Mouse (Mus musculus): ENCODE data around the gene Hist1h2bc. TPM values are rescaled to one million over a fixed set of nuclear protein-coding genes. Genes with fewer than 3 reads are reported as not detected.

The Hist1h2bc gene
- 37.3 TPM for polyA plus RNA-seq (2015; fragmentation: Illumina TruSeq; extraction: RNeasy Lipid Tissue Mini Kit (QIAGEN cat#74804); ENCODE audit: insufficient read depth, low read depth, low replicate concordance)

DNA sequence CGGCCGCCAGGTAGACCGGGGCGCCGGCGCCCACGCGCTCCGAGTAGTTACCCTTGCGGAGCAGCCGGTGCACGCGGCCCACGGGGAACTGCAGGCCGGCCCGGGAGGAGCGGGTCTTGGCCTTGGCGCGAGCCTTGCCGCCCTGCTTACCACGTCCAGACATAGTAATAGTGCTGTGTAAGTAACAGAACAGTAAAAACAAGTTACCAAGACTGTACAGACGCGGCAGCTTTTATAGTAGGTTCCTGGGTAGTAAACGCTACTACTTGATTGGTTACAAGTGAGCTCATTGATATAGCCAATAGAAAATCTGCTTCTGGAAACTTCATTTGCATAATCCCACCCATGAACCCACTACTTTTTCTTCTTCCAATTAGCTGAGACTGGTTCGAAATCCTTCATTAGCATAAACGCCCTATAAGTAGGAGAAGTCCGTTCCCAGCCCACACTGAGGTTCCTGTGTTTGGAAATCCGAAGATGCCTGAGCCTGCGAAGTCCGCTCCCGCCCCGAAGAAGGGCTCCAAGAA, at the start of gene Hist1h2bc, which contains the start of gene Hist1h2ac:
TSS of gene Hist1h2bc (plus strand) at position 445 of the 527 bp plus-strand sequence.
TSS of gene Hist1h2ac (minus strand) at position 194 of the 527 bp plus-strand sequence.

GRCm38 (mm10) chr13:23695514-23695913, 11.5 kb downstream of the Hist1h2bc start, which contains the start of gene Hist1h1t:
Gene Hist1h1t, plus strand, starts transcription at chr13:23695814.

DNA sequence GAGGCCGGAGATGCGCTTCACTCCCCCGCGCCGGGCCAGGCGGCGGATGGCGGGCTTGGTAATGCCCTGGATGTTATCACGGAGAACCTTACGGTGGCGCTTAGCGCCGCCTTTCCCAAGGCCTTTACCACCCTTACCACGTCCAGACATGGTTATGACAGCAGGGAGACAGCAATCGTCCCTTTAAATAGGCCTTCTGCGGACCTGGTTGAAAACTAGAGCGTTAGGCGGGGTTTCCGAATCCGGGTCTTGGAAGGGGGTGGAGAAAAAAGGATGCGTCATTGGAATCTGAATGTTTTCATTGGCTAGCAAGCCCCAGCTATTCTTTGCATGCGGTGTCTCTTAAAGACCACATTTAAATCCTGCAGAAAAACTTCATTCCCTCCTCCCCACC, 14.3 kb downstream of the Hist1h2bc start, which contains the start of gene Hist1h4c:
TSS of gene Hist1h4c (minus strand) at position 155 of the 394 bp plus-strand sequence.

DNA sequence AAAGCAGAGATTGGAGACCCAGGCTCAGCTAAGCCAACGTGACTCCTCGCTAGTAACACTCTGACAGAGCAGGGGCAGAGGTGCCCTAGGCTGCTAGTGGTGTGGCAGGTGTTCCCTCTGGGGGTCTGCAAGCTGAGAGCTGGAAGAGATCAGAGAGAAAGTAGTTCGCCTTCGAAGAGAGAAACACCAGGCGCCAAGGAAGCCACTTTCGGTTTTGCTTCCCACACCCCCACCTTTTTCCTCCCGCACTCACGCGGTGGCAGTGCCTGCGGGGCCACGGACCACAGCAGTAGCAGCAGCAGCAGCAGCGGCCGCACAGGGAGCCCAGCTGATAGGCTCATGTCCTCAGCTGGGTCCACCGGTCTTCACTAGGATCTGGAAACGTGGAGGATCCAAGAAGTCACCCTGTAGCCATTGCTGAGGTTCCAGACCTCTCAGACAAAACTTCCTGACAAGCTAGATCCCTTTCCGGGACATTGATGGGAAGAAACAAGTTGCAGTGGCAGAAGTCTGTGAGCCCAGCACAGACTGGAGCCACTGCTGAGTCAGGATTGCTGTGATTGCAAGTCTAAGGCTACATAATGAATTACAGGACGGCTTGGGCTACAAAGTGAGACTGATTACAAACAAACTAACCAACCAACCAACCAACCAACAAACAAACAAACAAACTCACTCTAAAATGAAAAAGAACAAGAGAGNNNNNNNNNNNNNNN, 26.5 kb downstream of the Hist1h2bc start, which contains the start of gene Hfe:
TSS of gene Hfe (minus strand) at position 481 of the 716 bp plus-strand sequence.

DNA sequence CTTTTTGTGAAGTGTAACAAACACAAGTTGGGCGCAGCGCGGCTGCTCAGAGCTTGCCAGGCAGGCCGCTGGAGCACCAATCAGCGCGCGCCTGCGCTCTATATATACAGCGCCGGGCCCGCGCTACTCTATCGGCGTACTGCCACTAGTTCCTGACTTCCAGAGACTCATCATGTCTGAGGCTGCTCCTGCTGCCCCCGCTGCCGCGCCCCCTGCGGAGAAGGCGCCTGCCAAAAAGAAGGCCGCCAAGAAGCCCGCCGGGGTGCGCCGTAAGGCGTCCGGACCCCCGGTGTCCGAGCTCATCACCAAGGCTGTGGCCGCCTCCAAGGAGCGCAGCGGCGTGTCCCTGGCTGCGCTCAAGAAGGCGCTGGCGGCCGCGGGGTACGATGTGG, 54.7 kb downstream of the Hist1h2bc start, which contains the start of gene Hist1h1c:
TSS of gene Hist1h1c (plus strand) at position 132 of the 392 bp plus-strand sequence.

Other genes with a start within 250 kb of the Hist1h2bc start
- not detected for gene Btn1a1, start 218.3 kb upstream of the Hist1h2bc start, polyA plus RNA-seq (2015; fragmentation: Illumina TruSeq; extraction: RNeasy Lipid Tissue Mini Kit (QIAGEN cat#74804); ENCODE audit: insufficient read depth, low read depth, low replicate concordance)
- not detected for gene Btn2a2, start 195.3 kb upstream of the Hist1h2bc start, polyA plus RNA-seq (2015; fragmentation: Illumina TruSeq; extraction: RNeasy Lipid Tissue Mini Kit (QIAGEN cat#74804); ENCODE audit: insufficient read depth, low read depth, low replicate concordance)
- gene Hist1h4h, start 153.1 kb upstream of the Hist1h2bc start, polyA plus RNA-seq (2015; fragmentation: Illumina TruSeq; extraction: RNeasy Lipid Tissue Mini Kit (QIAGEN cat#74804); ENCODE audit: insufficient read depth, low read depth, low replicate concordance), result 9.1 TPM
- gene Hist1h2af, start 150.3 kb upstream of the Hist1h2bc start, polyA plus RNA-seq (2015; fragmentation: Illumina TruSeq; extraction: RNeasy Lipid Tissue Mini Kit (QIAGEN cat#74804); ENCODE audit: insufficient read depth, low read depth, low replicate concordance), result not detected
- not detected for gene Hist1h3g, start 148.8 kb upstream of the Hist1h2bc start, polyA plus RNA-seq (2015; fragmentation: Illumina TruSeq; extraction: RNeasy Lipid Tissue Mini Kit (QIAGEN cat#74804); ENCODE audit: insufficient read depth, low read depth, low replicate concordance)
- gene Hist1h2bh, start 140.8 kb upstream of the Hist1h2bc start, polyA plus RNA-seq (2015; fragmentation: Illumina TruSeq; extraction: RNeasy Lipid Tissue Mini Kit (QIAGEN cat#74804); ENCODE audit: insufficient read depth, low read depth, low replicate concordance), result not detected
- gene Hist1h3f, start 140.1 kb upstream of the Hist1h2bc start, polyA plus RNA-seq (2015; fragmentation: Illumina TruSeq; extraction: RNeasy Lipid Tissue Mini Kit (QIAGEN cat#74804); ENCODE audit: insufficient read depth, low read depth, low replicate concordance), result not detected
- gene Hist1h4f, start 132.6 kb upstream of the Hist1h2bc start, polyA plus RNA-seq (2015; fragmentation: Illumina TruSeq; extraction: RNeasy Lipid Tissue Mini Kit (QIAGEN cat#74804); ENCODE audit: insufficient read depth, low read depth, low replicate concordance), result not detected
- gene Hist1h1d, start 130.9 kb upstream of the Hist1h2bc start, polyA plus RNA-seq (2015; fragmentation: Illumina TruSeq; extraction: RNeasy Lipid Tissue Mini Kit (QIAGEN cat#74804); ENCODE audit: insufficient read depth, low read depth, low replicate concordance), result 0.48 TPM
- gene Hist1h3e, start 121.8 kb upstream of the Hist1h2bc start, polyA plus RNA-seq (2015; fragmentation: Illumina TruSeq; extraction: RNeasy Lipid Tissue Mini Kit (QIAGEN cat#74804); ENCODE audit: insufficient read depth, low read depth, low replicate concordance), result not detected
- gene Hist1h2ae, start 113.0 kb upstream of the Hist1h2bc start, polyA plus RNA-seq (2015; fragmentation: Illumina TruSeq; extraction: RNeasy Lipid Tissue Mini Kit (QIAGEN cat#74804); ENCODE audit: insufficient read depth, low read depth, low replicate concordance), result not detected
- not detected for gene Hist1h2bg, start 112.8 kb upstream of the Hist1h2bc start, polyA plus RNA-seq (2015; fragmentation: Illumina TruSeq; extraction: RNeasy Lipid Tissue Mini Kit (QIAGEN cat#74804); ENCODE audit: insufficient read depth, low read depth, low replicate concordance)
- not detected for gene Hist1h2bf, start 110.0 kb upstream of the Hist1h2bc start, polyA plus RNA-seq (2015; fragmentation: Illumina TruSeq; extraction: RNeasy Lipid Tissue Mini Kit (QIAGEN cat#74804); ENCODE audit: insufficient read depth, low read depth, low replicate concordance)
- not detected for gene Hist1h2ad, start 109.8 kb upstream of the Hist1h2bc start, polyA plus RNA-seq (2015; fragmentation: Illumina TruSeq; extraction: RNeasy Lipid Tissue Mini Kit (QIAGEN cat#74804); ENCODE audit: insufficient read depth, low read depth, low replicate concordance)
- not detected for gene Hist1h3d, start 108.4 kb upstream of the Hist1h2bc start, polyA plus RNA-seq (2015; fragmentation: Illumina TruSeq; extraction: RNeasy Lipid Tissue Mini Kit (QIAGEN cat#74804); ENCODE audit: insufficient read depth, low read depth, low replicate concordance)
- not detected for gene Hist1h4d, start 102.6 kb upstream of the Hist1h2bc start, polyA plus RNA-seq (2015; fragmentation: Illumina TruSeq; extraction: RNeasy Lipid Tissue Mini Kit (QIAGEN cat#74804); ENCODE audit: insufficient read depth, low read depth, low replicate concordance)
- 1.9 TPM for gene Hist1h2be, start 63.1 kb upstream of the Hist1h2bc start, polyA plus RNA-seq (2015; fragmentation: Illumina TruSeq; extraction: RNeasy Lipid Tissue Mini Kit (QIAGEN cat#74804); ENCODE audit: insufficient read depth, low read depth, low replicate concordance)
- 0.70 TPM for gene Hist1h1e, start 61.6 kb upstream of the Hist1h2bc start, polyA plus RNA-seq (2015; fragmentation: Illumina TruSeq; extraction: RNeasy Lipid Tissue Mini Kit (QIAGEN cat#74804); ENCODE audit: insufficient read depth, low read depth, low replicate concordance)
- gene Hist1h2ac, start 251 bp upstream of the Hist1h2bc start, polyA plus RNA-seq (2015; fragmentation: Illumina TruSeq; extraction: RNeasy Lipid Tissue Mini Kit (QIAGEN cat#74804); ENCODE audit: insufficient read depth, low read depth, low replicate concordance), result 0.33 TPM
- not detected for gene Hist1h1t, start 11.6 kb downstream of the Hist1h2bc start, polyA plus RNA-seq (2015; fragmentation: Illumina TruSeq; extraction: RNeasy Lipid Tissue Mini Kit (QIAGEN cat#74804); ENCODE audit: insufficient read depth, low read depth, low replicate concordance)
- gene Hist1h4c, start 14.3 kb downstream of the Hist1h2bc start, polyA plus RNA-seq (2015; fragmentation: Illumina TruSeq; extraction: RNeasy Lipid Tissue Mini Kit (QIAGEN cat#74804); ENCODE audit: insufficient read depth, low read depth, low replicate concordance), result 2.0 TPM
- gene Hfe, start 26.7 kb downstream of the Hist1h2bc start, polyA plus RNA-seq (2015; fragmentation: Illumina TruSeq; extraction: RNeasy Lipid Tissue Mini Kit (QIAGEN cat#74804); ENCODE audit: insufficient read depth, low read depth, low replicate concordance), result 11.9 TPM
- gene Hist1h1c, start 54.6 kb downstream of the Hist1h2bc start, polyA plus RNA-seq (2015; fragmentation: Illumina TruSeq; extraction: RNeasy Lipid Tissue Mini Kit (QIAGEN cat#74804); ENCODE audit: insufficient read depth, low read depth, low replicate concordance), result 18.7 TPM
- gene Hist1h3c, start 61.4 kb downstream of the Hist1h2bc start, polyA plus RNA-seq (2015; fragmentation: Illumina TruSeq; extraction: RNeasy Lipid Tissue Mini Kit (QIAGEN cat#74804); ENCODE audit: insufficient read depth, low read depth, low replicate concordance), result not detected
- not detected for gene Hist1h2bb, start 62.5 kb downstream of the Hist1h2bc start, polyA plus RNA-seq (2015; fragmentation: Illumina TruSeq; extraction: RNeasy Lipid Tissue Mini Kit (QIAGEN cat#74804); ENCODE audit: insufficient read depth, low read depth, low replicate concordance)
- not detected for gene Hist1h2ab, start 66.9 kb downstream of the Hist1h2bc start, polyA plus RNA-seq (2015; fragmentation: Illumina TruSeq; extraction: RNeasy Lipid Tissue Mini Kit (QIAGEN cat#74804); ENCODE audit: insufficient read depth, low read depth, low replicate concordance)
- not detected for gene Hist1h3b, start 68.1 kb downstream of the Hist1h2bc start, polyA plus RNA-seq (2015; fragmentation: Illumina TruSeq; extraction: RNeasy Lipid Tissue Mini Kit (QIAGEN cat#74804); ENCODE audit: insufficient read depth, low read depth, low replicate concordance)
- gene Hist1h4b, start 72.8 kb downstream of the Hist1h2bc start, polyA plus RNA-seq (2015; fragmentation: Illumina TruSeq; extraction: RNeasy Lipid Tissue Mini Kit (QIAGEN cat#74804); ENCODE audit: insufficient read depth, low read depth, low replicate concordance), result not detected
- gene Hist1h4a, start 77.0 kb downstream of the Hist1h2bc start, polyA plus RNA-seq (2015; fragmentation: Illumina TruSeq; extraction: RNeasy Lipid Tissue Mini Kit (QIAGEN cat#74804); ENCODE audit: insufficient read depth, low read depth, low replicate concordance), result not detected
- gene Hist1h3a, start 78.2 kb downstream of the Hist1h2bc start, polyA plus RNA-seq (2015; fragmentation: Illumina TruSeq; extraction: RNeasy Lipid Tissue Mini Kit (QIAGEN cat#74804); ENCODE audit: insufficient read depth, low read depth, low replicate concordance), result not detected
- gene Hist1h1a, start 79.5 kb downstream of the Hist1h2bc start, polyA plus RNA-seq (2015; fragmentation: Illumina TruSeq; extraction: RNeasy Lipid Tissue Mini Kit (QIAGEN cat#74804); ENCODE audit: insufficient read depth, low read depth, low replicate concordance), result not detected
- not detected for gene Trim38, start 85.7 kb downstream of the Hist1h2bc start, polyA plus RNA-seq (2015; fragmentation: Illumina TruSeq; extraction: RNeasy Lipid Tissue Mini Kit (QIAGEN cat#74804); ENCODE audit: insufficient read depth, low read depth, low replicate concordance)
- not detected for gene Slc17a2, start 122.8 kb downstream of the Hist1h2bc start, polyA plus RNA-seq (2015; fragmentation: Illumina TruSeq; extraction: RNeasy Lipid Tissue Mini Kit (QIAGEN cat#74804); ENCODE audit: insufficient read depth, low read depth, low replicate concordance)
- gene Slc17a3, start 155.2 kb downstream of the Hist1h2bc start, polyA plus RNA-seq (2015; fragmentation: Illumina TruSeq; extraction: RNeasy Lipid Tissue Mini Kit (QIAGEN cat#74804); ENCODE audit: insufficient read depth, low read depth, low replicate concordance), result not detected
- gene Slc17a1, start 183.6 kb downstream of the Hist1h2bc start, polyA plus RNA-seq (2015; fragmentation: Illumina TruSeq; extraction: RNeasy Lipid Tissue Mini Kit (QIAGEN cat#74804); ENCODE audit: insufficient read depth, low read depth, low replicate concordance), result not detected
- 0.26 TPM for gene Slc17a4, start 230.8 kb downstream of the Hist1h2bc start, polyA plus RNA-seq (2015; fragmentation: Illumina TruSeq; extraction: RNeasy Lipid Tissue Mini Kit (QIAGEN cat#74804); ENCODE audit: insufficient read depth, low read depth, low replicate concordance)
- not detected for gene Hist1h2ba, start 250.0 kb downstream of the Hist1h2bc start, polyA plus RNA-seq (2015; fragmentation: Illumina TruSeq; extraction: RNeasy Lipid Tissue Mini Kit (QIAGEN cat#74804); ENCODE audit: insufficient read depth, low read depth, low replicate concordance)

Measured in pancreas, adult 10 weeks (tissue).